Mouse (Mus musculus) thymus, postnatal 0 days (tissue): ENCODE measurements around the gene 2310007B03Rik. TPM values are rescaled to one million over a fixed set of nuclear protein-coding genes. Genes with fewer than 3 reads are reported as not detected.

ENCODE experiments used
- DNase-seq: peaks from one replicate; pipeline ENCODE4 v3.0.0-alpha.2; 2015; ENCODE audit warnings: low spot score
- polyA plus RNA-seq: library from polyadenylated mRNA; unstranded; fragments of >200 nt; fragmentation: Nextera tagmentation; extraction: Ambion mirVana; gene quantifications from 2 replicates; pipeline ENCODE4 v1.2.1, GENCODE M21; 2015

2310007B03Rik gene
- polyA plus RNA-seq, 1 experiment from 2014 or later, result 0.74 TPM

- no peak for DNase-seq
These were observed 915 bp downstream of the 2310007B03Rik start for GRCm38 (mm10) chr1:93159566-93160500.

- no peak for DNase-seq
These were observed 1.8 kb downstream of the 2310007B03Rik start for GRCm38 (mm10) chr1:93158916-93159315.

- DNase-seq, result no peak
These were observed 3.2 kb downstream of the 2310007B03Rik start for GRCm38 (mm10) chr1:93157566-93157965.

- DNase-seq, result no peak
These were observed 9.7 kb downstream of the 2310007B03Rik start for GRCm38 (mm10) chr1:93150907-93151661.

GRCm38 (mm10) chr1:93144176-93144575 is 16.6 kb downstream of the 2310007B03Rik start:
- no peak for DNase-seq

- no peak for DNase-seq
These were observed 17.9 kb downstream of the 2310007B03Rik start for GRCm38 (mm10) chr1:93142871-93143270.

- DNase-seq, result no peak
These were observed 21.0 kb downstream of the 2310007B03Rik start for GRCm38 (mm10) chr1:93139713-93140112.

- no peak for DNase-seq
These were observed 22.2 kb downstream of the 2310007B03Rik start for GRCm38 (mm10) chr1:93138534-93138933.

GRCm38 (mm10) chr1:93135036-93135526 is 25.7 kb downstream of the 2310007B03Rik start, which contains the start of gene Agxt:
Gene Agxt, plus strand, starts transcription at chr1:93135240.
- no peak for DNase-seq

- DNase-seq, result no peak
These were observed 28.1 kb downstream of the 2310007B03Rik start for GRCm38 (mm10) chr1:93132676-93133075.

- no peak for DNase-seq
These were observed 30.3 kb downstream of the 2310007B03Rik start for GRCm38 (mm10) chr1:93130242-93130983.

GRCm38 (mm10) chr1:93128710-93129349 is 31.9 kb downstream of the 2310007B03Rik start:
- DNase-seq, result no peak

- DNase-seq, result no peak
These were observed 32.5 kb downstream of the 2310007B03Rik start for GRCm38 (mm10) chr1:93128209-93128608.

GRCm38 (mm10) chr1:93125256-93125655 is 35.5 kb downstream of the 2310007B03Rik start:
- DNase-seq, result no peak

- DNase-seq, result no peak
These were observed 36.7 kb downstream of the 2310007B03Rik start for GRCm38 (mm10) chr1:93124066-93124465.

- no peak for DNase-seq
These were observed 37.4 kb downstream of the 2310007B03Rik start for GRCm38 (mm10) chr1:93123179-93123854.

- DNase-seq, result no peak
These were observed 41.9 kb downstream of the 2310007B03Rik start for GRCm38 (mm10) chr1:93118816-93119215.

- DNase-seq, result no peak
These were observed 45.3 kb downstream of the 2310007B03Rik start for GRCm38 (mm10) chr1:93115471-93115870.

- peak; percentile 69 for DNase-seq
These were observed 45.9 kb downstream of the 2310007B03Rik start for GRCm38 (mm10) chr1:93114713-93115463.
